Comparison of ENCODE assay signal across 25 mouse cellular contexts in the genomic region with DNA sequence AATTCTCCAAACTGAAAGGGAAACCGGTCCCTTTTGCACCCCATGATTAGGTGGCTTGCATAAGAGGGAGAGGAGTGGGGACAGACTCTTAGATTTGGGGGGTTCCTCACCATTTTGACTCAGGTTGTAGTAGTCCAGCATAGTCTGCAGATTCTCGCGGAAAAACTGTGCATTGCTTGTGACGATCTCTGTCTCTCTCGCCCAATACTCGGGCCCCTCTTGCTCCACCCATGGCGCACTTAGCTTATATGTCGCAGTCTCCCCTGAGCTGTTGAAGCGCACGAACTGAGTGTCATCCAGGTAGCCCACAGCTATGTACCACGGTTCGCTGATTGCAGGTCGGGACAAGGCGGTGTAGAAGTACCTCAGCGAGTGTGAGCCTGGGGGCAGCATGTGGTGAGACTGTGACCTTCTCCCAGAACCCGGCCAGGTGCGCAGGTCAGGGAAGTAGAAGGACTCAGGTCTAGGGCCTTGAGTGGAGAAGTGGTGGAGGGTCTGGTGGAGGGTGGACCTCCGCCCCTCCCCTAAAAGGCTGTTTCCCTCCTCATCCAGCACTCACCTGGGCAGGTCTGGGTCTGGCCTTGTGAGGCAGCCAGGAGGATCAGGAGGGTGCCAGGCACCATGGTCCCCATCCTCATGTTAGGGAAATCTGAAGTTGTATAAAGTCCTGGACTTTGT. TPM values are rescaled to one million over a fixed set of nuclear protein-coding genes. Genes with fewer than 3 reads are reported as not detected.
DNase-seq lines count a peak whose midpoint lies in the region; ATAC-seq and TF ChIP-seq lines count a peak whose summit lies in the region.
"Had no signal": no experiment of that assay in that cellular context is flagged by ENCODE, and none has a peak within 500 bp of the region (broad histone marks: within the 10 kb centered on the region; RNA-seq: fewer than 3 reads in every experiment).

No protein-coding gene starts in this region.

- no peaks in the 10 kb centered on the region for H3K9me3 ChIP-seq in stomach, embryonic 15.5 days
- no peaks in the 10 kb centered on the region for H3K9me3 ChIP-seq in stomach, postnatal 0 days (ENCODE audit: control insufficient read depth, low read length)
- no peaks in the 10 kb centered on the region for H3K9me3 ChIP-seq in intestine, postnatal 0 days (ENCODE audit: control insufficient read depth)
- H3K9me3 ChIP-seq: forebrain, embryonic 15.5 days; heart, embryonic 12.5 days; hindbrain, embryonic 10.5 days; limb, embryonic 10.5 days; liver, embryonic 15.5 days; midbrain, embryonic 13.5 days had no signal

- DNase-seq in stomach, postnatal 0 days (ENCODE audit: low spot score), result no peak
- peak; percentile 36 for DNase-seq in ZHBTc4 (ENCODE audit: low read depth, low spot score)
- no peak for DNase-seq in right cerebral cortex, adult 2 months (ENCODE audit: low spot score in 2 of 2)
- DNase-seq in heart, adult 11 months, result no peak
- DNase-seq in cerebellum, adult 18-20 months, result no peak
- DNase-seq: adrenal gland, adult 8-10 months; cerebellum, adult 2 months; cerebellum, postnatal 25 days; heart, postnatal 10 days; kidney, adult 2 months; kidney, postnatal 14 days; liver had no signal

- peak; percentile 59; the same call in 1 of the 2 replicates for ATAC-seq in stomach, embryonic 15.5 days (ENCODE audit: insufficient read depth, low FRiP score, low read depth)
- ATAC-seq in stomach, postnatal 0 days (ENCODE audit: low FRiP score, low TSS enrichment), result no peak
- peak; percentile 48 for ATAC-seq in intestine, postnatal 0 days
- ATAC-seq: forebrain, embryonic 15.5 days; hindbrain, postnatal 0 days; lung, postnatal 0 days; midbrain, embryonic 13.5 days had no signal

- H3K9ac ChIP-seq in stomach, embryonic 15.5 days, result no peak overlapping the region
- H3K9ac ChIP-seq in stomach, postnatal 0 days (ENCODE audit: low read length), result no peak overlapping the region
- peak overlapping the region; percentile 26; the same call in 1 of the 2 replicates for H3K9ac ChIP-seq in intestine, postnatal 0 days (ENCODE audit: low read depth, low read length)
- H3K9ac ChIP-seq: forebrain, embryonic 15.5 days; heart, embryonic 12.5 days; liver, embryonic 15.5 days; midbrain, embryonic 13.5 days had no signal

- no peak overlapping the region for H3K4me3 ChIP-seq in stomach, embryonic 15.5 days (replicated peaks)
- no peak overlapping the region for H3K4me3 ChIP-seq in stomach, postnatal 0 days (ENCODE audit: low read depth, low read length)
- peak overlapping the region; percentile 40 for H3K4me3 ChIP-seq in intestine, postnatal 0 days (ENCODE audit: low read depth, low read length)
- H3K4me3 ChIP-seq: forebrain, embryonic 15.5 days; heart, embryonic 12.5 days; hindbrain, embryonic 10.5 days; limb, embryonic 10.5 days; liver, embryonic 15.5 days; midbrain, embryonic 13.5 days had no signal

- TF ChIP-seq EP300 in stomach, postnatal 0 days (optimal IDR thresholded peaks at IDR 0.05), result no peak

- no peak for TF ChIP-seq CTCF in stomach, postnatal 0 days (IDR thresholded peaks at IDR 0.05; ENCODE audit: low read depth)
- no peak for TF ChIP-seq CTCF in intestine, postnatal 0 days (IDR thresholded peaks at IDR 0.05; ENCODE audit: low read depth)

- H3K27ac ChIP-seq in stomach, embryonic 15.5 days, result no peak overlapping the region
- H3K27ac ChIP-seq in stomach, postnatal 0 days (replicated peaks), result no peak overlapping the region
- peak overlapping the region; percentile 88 for H3K27ac ChIP-seq in intestine, postnatal 0 days (ENCODE audit: low read depth, low read length)
- H3K27ac ChIP-seq: forebrain, embryonic 15.5 days; hindbrain, embryonic 10.5 days; hindbrain, postnatal 0 days; limb, embryonic 10.5 days; liver, embryonic 15.5 days; midbrain, embryonic 13.5 days had no signal

- H3K36me3 ChIP-seq in stomach, embryonic 15.5 days, result no peaks in the 10 kb centered on the region
- H3K36me3 ChIP-seq in stomach, postnatal 0 days (ENCODE audit: control insufficient read depth, insufficient read depth, low read length), result no peaks in the 10 kb centered on the region
- H3K36me3 ChIP-seq in intestine, postnatal 0 days (ENCODE audit: control insufficient read depth, insufficient read depth), result no peaks in the 10 kb centered on the region
- H3K36me3 ChIP-seq: forebrain, embryonic 15.5 days; heart, embryonic 12.5 days; hindbrain, embryonic 10.5 days; limb, embryonic 10.5 days; liver, embryonic 15.5 days; midbrain, embryonic 13.5 days had no signal

- 0 out of 2 replicates have a peak, but pooled peaks cover 13% of the 10 kb centered on the region for H3K27me3 ChIP-seq in stomach, embryonic 15.5 days (replicated peaks)
- H3K27me3 ChIP-seq in stomach, postnatal 0 days (ENCODE audit: control insufficient read depth, insufficient read depth, low read length), result no peaks in the 10 kb centered on the region
- no peaks in the 10 kb centered on the region for H3K27me3 ChIP-seq in intestine, postnatal 0 days (replicated peaks; ENCODE audit: control insufficient read depth, insufficient read depth, low read length)

- H3K4me2 ChIP-seq in stomach, embryonic 15.5 days, result no peak overlapping the region
- no peak overlapping the region for H3K4me2 ChIP-seq in stomach, postnatal 0 days (replicated peaks; ENCODE audit: low read depth)
- peak overlapping the region; percentile 66 for H3K4me2 ChIP-seq in intestine, postnatal 0 days (replicated peaks; ENCODE audit: low read depth)
- H3K4me2 ChIP-seq: forebrain, embryonic 15.5 days; heart, embryonic 12.5 days; liver, embryonic 15.5 days; midbrain, embryonic 13.5 days had no signal

- H3K4me1 ChIP-seq in stomach, embryonic 15.5 days, result no peaks in the 10 kb centered on the region
- H3K4me1 ChIP-seq in stomach, postnatal 0 days (replicated peaks; ENCODE audit: control insufficient read depth, insufficient read depth), result no peaks in the 10 kb centered on the region
- no peaks in the 10 kb centered on the region for H3K4me1 ChIP-seq in intestine, postnatal 0 days (replicated peaks; ENCODE audit: control insufficient read depth, insufficient read depth, low read length)
- H3K4me1 ChIP-seq: forebrain, embryonic 15.5 days; heart, embryonic 12.5 days; hindbrain, embryonic 10.5 days; limb, embryonic 10.5 days; liver, embryonic 15.5 days; midbrain, embryonic 13.5 days had no signal

- WGBS in stomach, embryonic 15.5 days, result 34% methylated on average over 18 of the region's 18 CpGs
- WGBS in stomach, postnatal 0 days, result 38% methylated on average over 18 of the region's 18 CpGs
- WGBS in intestine, postnatal 0 days, result 13% methylated on average over 18 of the region's 18 CpGs

RNA-seq across cellular contexts. Expression of a gene that starts 0.5 kb away (rescaled TPM):
- 4.5 and 5.6 TPM in 2 replicates for polyA plus RNA-seq in stomach, embryonic 15.5 days (2015; fragmentation: Nextera tagmentation; extraction: Ambion mirVana)
- 0.04 TPM in 1 of 2 replicates, not detected in the other for polyA plus RNA-seq in stomach, postnatal 0 days (2015; fragmentation: Nextera tagmentation; extraction: Ambion mirVana)
- polyA plus RNA-seq in intestine, postnatal 0 days (2015; fragmentation: Nextera tagmentation; extraction: Ambion mirVana), result 53.3 and 65.3 TPM in 2 replicates
- polyA plus RNA-seq: C2C12; cerebellum, adult 2 months; forebrain, embryonic 15.5 days; gonadal fat pad, adult 2 months; heart, embryonic 12.5 days; hindbrain, embryonic 10.5 days; hindbrain, postnatal 0 days; kidney, adult 2 months; limb, embryonic 10.5 days; liver, embryonic 15.5 days; midbrain, embryonic 13.5 days; stomach, embryonic 14.5 days had no signal

RNA-seq across cellular contexts. Expression of a gene that starts 21.3 kb away (rescaled TPM):
- 0.79 and 0.94 TPM in 2 replicates for polyA plus RNA-seq in stomach, embryonic 15.5 days (2015; fragmentation: Nextera tagmentation; extraction: Ambion mirVana)
- polyA plus RNA-seq in stomach, postnatal 0 days (2015; fragmentation: Nextera tagmentation; extraction: Ambion mirVana), result 0.16 and 0.22 TPM in 2 replicates
- polyA plus RNA-seq in intestine, postnatal 0 days (2015; fragmentation: Nextera tagmentation; extraction: Ambion mirVana), result 28.7 and 31.1 TPM in 2 replicates
- polyA plus RNA-seq: C2C12; cerebellum, adult 2 months; forebrain, embryonic 15.5 days; heart, embryonic 12.5 days; kidney, adult 2 months; limb, embryonic 10.5 days; liver, embryonic 15.5 days; midbrain, embryonic 13.5 days had no signal

Comparison
In these comparisons a context has a peak if more than half of its experiments do, and no peak if none do; other contexts are left out.
1. RNA of a gene that starts 21.3 kb away (polyA plus RNA-seq): 28.7 to 31.1 TPM in intestine, postnatal 0 days; 0.79 to 0.94 TPM in stomach, embryonic 15.5 days and 0.16 to 0.22 TPM in stomach, postnatal 0 days; every median in the first group is over 10 times any median in the second.